ENCODE assay signal across 26 mouse cellular contexts in the genomic region with DNA sequence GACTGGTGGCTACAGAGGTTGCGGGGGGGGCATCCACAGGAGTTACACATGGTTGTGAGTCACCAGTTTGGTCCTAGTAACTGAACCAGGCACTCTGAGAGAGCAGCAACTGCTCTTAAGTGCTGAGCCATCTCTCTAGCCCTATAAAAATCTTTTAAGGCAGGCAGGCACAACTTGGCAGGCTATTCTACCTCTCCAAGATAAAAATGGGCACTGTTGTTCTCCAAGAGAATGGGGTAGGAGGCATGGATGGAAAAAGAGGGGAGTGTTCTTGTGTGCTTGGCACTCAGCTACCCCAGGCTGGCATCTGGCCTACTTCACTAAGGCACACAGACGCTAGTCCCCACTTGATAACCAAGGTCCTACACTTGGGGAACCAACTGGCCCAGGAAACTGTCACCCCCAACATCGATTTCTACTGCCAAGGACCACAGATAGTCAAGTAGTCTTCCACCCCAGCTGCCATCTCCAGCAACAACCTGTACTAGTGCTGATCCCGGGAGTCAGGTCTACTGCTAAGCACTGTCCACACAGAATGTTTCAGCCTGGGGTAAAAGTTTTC. TPM values are rescaled to one million over a fixed set of nuclear protein-coding genes. Genes with fewer than 3 reads are reported as not detected.
A peak's percentile ranks its signal among the peaks of the same experiment; 100 is the strongest.
DNase-seq lines count a peak whose midpoint lies in the region; ATAC-seq and TF ChIP-seq lines count a peak whose summit lies in the region.
"Had no signal": no experiment of that assay in that cellular context is flagged by ENCODE, and none has a peak within 500 bp of the region (broad histone marks: within the 10 kb centered on the region; RNA-seq: fewer than 3 reads in every experiment).

No protein-coding gene starts in this region.

- peak overlapping the region; percentile 50 for H3K27ac ChIP-seq in heart, embryonic 16.5 days (ENCODE audit: low read length)
- peak overlapping the region; percentile 58 for H3K27ac ChIP-seq in lung, postnatal 0 days (ENCODE audit: low read length)
- peak overlapping the region; percentile 25; the same call in 1 of the 2 replicates for H3K27ac ChIP-seq in olfactory bulb, adult 2 months (ENCODE audit: insufficient read depth, low read depth, low read length)
- H3K27ac ChIP-seq: embryonic facial prominence, embryonic 10.5 days; embryonic facial prominence, embryonic 15.5 days; forebrain, embryonic 12.5 days; heart, embryonic 13.5 days; hindbrain, embryonic 14.5 days; left cerebral cortex, adult 2 months; limb, embryonic 13.5 days; lung, embryonic 15.5 days had no signal

- H3K9me3 ChIP-seq in heart, embryonic 16.5 days (replicated peaks; ENCODE audit: control insufficient read depth, low read length) = no peaks in the 10 kb centered on the region
- H3K9me3 ChIP-seq in lung, postnatal 0 days (ENCODE audit: low read length) = no peaks in the 10 kb centered on the region
- H3K9me3 ChIP-seq: embryonic facial prominence, embryonic 10.5 days; embryonic facial prominence, embryonic 15.5 days; forebrain, embryonic 12.5 days; heart, embryonic 13.5 days; limb, embryonic 13.5 days; lung, embryonic 15.5 days had no signal

- DNase-seq in heart, adult 18-20 months = no peak
- DNase-seq in lung, postnatal 0 days (ENCODE audit: low spot score) = no peak
- DNase-seq in lung, postnatal 14 days = no peak
- no peak for DNase-seq in urinary bladder, postnatal 4 days (ENCODE audit: low spot score in 2 of 2)
- DNase-seq: adrenal gland, postnatal 25 days; B cell, adult 2 months; cerebellum, adult 18-20 months; kidney, adult 9 months; kidney, postnatal 10 days; lung, postnatal 4 days; right cerebral cortex, adult 18-20 months; spleen, adult 18-20 months; thymus, postnatal 4 days had no signal

- no peak for TF ChIP-seq POLR2A in olfactory bulb, adult 2 months (IDR thresholded peaks at IDR 0.05; ENCODE audit: insufficient read depth, low read depth, low read length)

- ATAC-seq in heart, embryonic 16.5 days (replicated peaks; ENCODE audit: extremely low read depth, insufficient read depth, low FRiP score) = peak; percentile 28; the same call in 1 of the 2 replicates
- ATAC-seq in lung, postnatal 0 days = peak; percentile 40
- ATAC-seq: intestine, postnatal 0 days; midbrain, embryonic 16.5 days had no signal

- TF ChIP-seq EP300 in lung, postnatal 0 days (IDR thresholded peaks at IDR 0.05) = no peak

- no peaks in the 10 kb centered on the region for H3K36me3 ChIP-seq in heart, embryonic 16.5 days (ENCODE audit: control insufficient read depth, insufficient read depth)
- H3K36me3 ChIP-seq in lung, postnatal 0 days (ENCODE audit: insufficient read depth, low read length) = no peaks in the 10 kb centered on the region
- H3K36me3 ChIP-seq: embryonic facial prominence, embryonic 10.5 days; embryonic facial prominence, embryonic 15.5 days; forebrain, embryonic 12.5 days; heart, embryonic 13.5 days; limb, embryonic 13.5 days; lung, embryonic 15.5 days had no signal

- no peak overlapping the region for H3K4me3 ChIP-seq in heart, embryonic 16.5 days (ENCODE audit: low read length)
- no peak overlapping the region for H3K4me3 ChIP-seq in lung, postnatal 0 days (ENCODE audit: low read depth, low read length)
- H3K4me3 ChIP-seq in olfactory bulb, adult 2 months (ENCODE audit: insufficient read depth, low read depth, low read length) = no peak overlapping the region
- H3K4me3 ChIP-seq: embryonic facial prominence, embryonic 10.5 days; embryonic facial prominence, embryonic 15.5 days; forebrain, embryonic 12.5 days; heart, embryonic 13.5 days; left cerebral cortex, adult 2 months; limb, embryonic 13.5 days; lung, embryonic 15.5 days had no signal

- no peaks in the 10 kb centered on the region for H3K27me3 ChIP-seq in heart, embryonic 16.5 days (ENCODE audit: control insufficient read depth, insufficient read depth, low read length)
- no peaks in the 10 kb centered on the region for H3K27me3 ChIP-seq in lung, postnatal 0 days (replicated peaks; ENCODE audit: insufficient read depth, low read length)
- H3K27me3 ChIP-seq: embryonic facial prominence, embryonic 15.5 days; forebrain, embryonic 12.5 days; heart, embryonic 13.5 days; limb, embryonic 13.5 days; lung, embryonic 15.5 days had no signal

- H3K4me2 ChIP-seq in heart, embryonic 16.5 days (ENCODE audit: low read depth, low read length) = no peak overlapping the region
- H3K4me2 ChIP-seq in lung, postnatal 0 days (replicated peaks; ENCODE audit: low read depth, low read length) = no peak overlapping the region
- H3K4me2 ChIP-seq: embryonic facial prominence, embryonic 15.5 days; forebrain, embryonic 12.5 days; heart, embryonic 13.5 days; hindbrain, embryonic 14.5 days; limb, embryonic 13.5 days; liver, embryonic 11.5 days; lung, embryonic 15.5 days had no signal

- H3K4me1 ChIP-seq in heart, embryonic 16.5 days (ENCODE audit: control insufficient read depth, insufficient read depth, low read length) = peaks cover 19% of the 10 kb centered on the region
- H3K4me1 ChIP-seq in lung, postnatal 0 days (ENCODE audit: insufficient read depth, low read depth, low read length) = peaks cover 11% of the 10 kb centered on the region; the same call in 1 of the 2 replicates
- H3K4me1 ChIP-seq in olfactory bulb, adult 2 months (ENCODE audit: control insufficient read depth, insufficient read depth, low read length) = peaks cover 25% of the 10 kb centered on the region
- H3K4me1 ChIP-seq: embryonic facial prominence, embryonic 15.5 days; forebrain, embryonic 12.5 days had no signal

- no peak overlapping the region for H3K9ac ChIP-seq in heart, embryonic 16.5 days (ENCODE audit: low read length)
- no peak overlapping the region for H3K9ac ChIP-seq in lung, postnatal 0 days (replicated peaks; ENCODE audit: low read depth)
- H3K9ac ChIP-seq: embryonic facial prominence, embryonic 15.5 days; forebrain, embryonic 12.5 days; heart, embryonic 13.5 days; hindbrain, embryonic 14.5 days; limb, embryonic 13.5 days; lung, embryonic 15.5 days had no signal

- TF ChIP-seq CTCF in lung, postnatal 0 days (IDR thresholded peaks at IDR 0.05) = no peak
- no peak for TF ChIP-seq CTCF in olfactory bulb, adult 2 months (IDR thresholded peaks at IDR 0.05; ENCODE audit: insufficient read depth, low read depth, low read length)

- 61% methylated on average over 4 of the region's 4 CpGs for WGBS in heart, embryonic 16.5 days
- 70% methylated on average over 4 of the region's 4 CpGs for WGBS in lung, postnatal 0 days
- WGBS in olfactory bulb, adult 2 months = 60% methylated on average over 4 of the region's 4 CpGs

RNA-seq across cellular contexts. Expression of gene Ppp1r13b, which starts 19.5 kb away (rescaled TPM):
- polyA plus RNA-seq in heart, embryonic 16.5 days (2015; fragmentation: Nextera tagmentation; extraction: Ambion mirVana) = 11.2 and 13.6 TPM in 2 replicates
- total RNA-seq in heart, adult 18-20 months (2021) = 10 to 100 TPM; 16.9 to 17.8 TPM
- polyA plus RNA-seq in lung, postnatal 0 days (2015; fragmentation: Nextera tagmentation; extraction: Ambion mirVana) = 21.8 and 22.7 TPM in 2 replicates
- polyA plus RNA-seq in olfactory bulb, adult 2 months (2012; ENCODE audit: insufficient read depth, insufficient read length, low replicate concordance, missing spikeins) = not detected in 2 replicates
